Mouse (Mus musculus): ENCODE results near the gene Alpk1.
A peak's percentile ranks its signal among the peaks of the same experiment; 100 is the strongest.

Alpk1 gene

DNA sequence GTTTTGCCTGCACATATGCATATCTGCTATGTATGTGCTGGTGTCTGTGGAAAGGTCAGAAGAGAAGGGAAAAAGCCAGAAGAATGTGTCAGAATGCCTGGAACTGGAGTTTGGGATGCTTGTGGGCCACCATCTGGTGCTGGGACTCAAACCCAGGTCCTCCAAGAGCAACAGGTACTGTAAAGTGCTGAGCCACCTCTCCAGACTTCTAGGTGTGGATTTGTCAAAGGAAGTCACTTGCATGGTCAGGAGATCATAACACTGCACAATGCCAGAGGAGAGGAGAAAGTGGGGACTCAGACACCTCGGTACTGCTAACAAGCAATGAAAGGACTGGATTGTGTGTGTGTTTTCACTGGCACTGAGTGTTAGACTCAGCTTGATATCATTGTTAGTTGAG is 150.1 kb downstream of the Alpk1 start:
- DNase-seq (ENCODE audit: low read depth, low spot score) = no peak

GRCm38 (mm10) chr3:127628311-127629184 is 151.8 kb downstream of the Alpk1 start:
- DNase-seq (ENCODE audit: low read depth, low spot score) = peak; percentile 37

DNA sequence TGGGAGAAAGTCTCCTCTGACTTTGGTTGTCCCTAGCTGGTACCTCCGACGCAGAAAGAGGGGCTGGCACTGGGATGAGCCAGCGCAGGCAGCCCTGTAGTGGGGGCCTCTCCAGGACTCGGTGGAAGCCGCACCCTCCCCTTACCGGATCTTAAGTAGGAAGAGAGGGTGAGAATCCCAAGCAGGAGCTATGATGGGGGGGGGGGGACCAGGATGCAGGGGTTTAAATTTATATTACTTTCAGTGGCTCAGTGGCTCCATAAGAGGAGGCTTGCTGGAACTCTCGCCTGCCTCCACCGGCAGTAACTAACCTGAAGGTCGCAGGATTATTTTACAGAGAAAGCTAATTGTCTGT is 152.4 kb downstream of the Alpk1 start:
- no peak for DNase-seq (ENCODE audit: low read depth, low spot score)

DNA sequence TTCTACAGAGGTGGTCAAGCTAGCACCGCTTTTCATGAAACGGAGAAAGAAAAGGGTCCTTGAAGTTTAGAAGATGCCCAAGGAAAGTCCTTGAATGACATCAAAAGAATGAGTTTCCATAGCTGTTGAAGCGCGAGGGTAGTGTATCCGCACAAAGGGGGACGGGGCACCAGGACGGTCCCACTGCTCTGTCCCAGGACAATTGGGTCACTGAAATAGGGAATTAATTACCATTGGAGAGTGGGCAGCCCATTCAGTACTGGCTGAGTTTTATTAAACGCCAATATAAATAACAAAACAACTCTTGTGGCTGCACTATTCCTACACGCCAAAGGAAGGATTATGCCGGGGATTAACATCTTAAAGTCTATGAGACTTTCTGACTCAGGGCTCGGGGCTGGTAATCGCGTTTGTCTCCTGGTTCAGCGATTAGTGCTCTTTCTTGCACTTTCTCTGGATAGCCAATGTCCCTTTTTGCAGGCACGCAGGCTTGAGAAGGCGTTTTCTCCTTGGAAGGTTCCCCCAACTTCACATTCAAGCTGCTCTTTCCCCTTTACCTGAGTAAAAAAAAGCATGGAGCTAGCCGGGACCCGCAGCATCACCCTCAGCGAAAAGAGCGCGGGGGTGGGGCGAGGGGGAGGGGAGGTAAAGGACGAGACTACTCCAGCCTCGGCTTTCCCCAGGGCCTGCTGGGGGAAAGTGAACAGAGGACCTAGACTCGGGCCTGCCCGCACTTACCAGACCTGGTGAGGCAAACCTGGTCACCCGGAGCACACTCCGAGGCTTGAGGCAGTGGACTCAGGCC is 153.0 kb downstream of the Alpk1 start:
- DNase-seq (ENCODE audit: low read depth, low spot score) = no peak

DNA sequence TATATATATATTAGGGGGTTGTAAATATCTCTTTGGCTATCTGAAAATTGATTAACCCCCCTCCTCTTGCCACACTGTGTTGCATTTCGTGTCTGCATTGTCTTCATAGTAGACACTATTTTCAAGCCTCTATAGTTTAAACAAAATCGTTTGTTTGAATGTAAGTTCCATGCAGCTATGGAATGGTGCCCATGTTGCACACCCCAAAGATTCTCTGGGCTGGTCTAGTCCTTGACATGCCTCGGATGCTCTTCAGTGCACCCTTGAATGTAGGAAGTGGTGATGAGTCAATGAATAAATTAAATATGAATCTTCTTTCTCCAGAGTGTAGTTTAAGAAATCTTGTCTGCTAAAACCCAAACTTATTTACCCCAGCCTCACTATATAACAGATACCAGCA is 153.8 kb downstream of the Alpk1 start:
- no peak for DNase-seq (ENCODE audit: low read depth, low spot score)

GRCm38 (mm10) chr3:127625701-127626399 is 154.5 kb downstream of the Alpk1 start:
- peak; percentile 51 for DNase-seq (ENCODE audit: low read depth, low spot score)

DNA sequence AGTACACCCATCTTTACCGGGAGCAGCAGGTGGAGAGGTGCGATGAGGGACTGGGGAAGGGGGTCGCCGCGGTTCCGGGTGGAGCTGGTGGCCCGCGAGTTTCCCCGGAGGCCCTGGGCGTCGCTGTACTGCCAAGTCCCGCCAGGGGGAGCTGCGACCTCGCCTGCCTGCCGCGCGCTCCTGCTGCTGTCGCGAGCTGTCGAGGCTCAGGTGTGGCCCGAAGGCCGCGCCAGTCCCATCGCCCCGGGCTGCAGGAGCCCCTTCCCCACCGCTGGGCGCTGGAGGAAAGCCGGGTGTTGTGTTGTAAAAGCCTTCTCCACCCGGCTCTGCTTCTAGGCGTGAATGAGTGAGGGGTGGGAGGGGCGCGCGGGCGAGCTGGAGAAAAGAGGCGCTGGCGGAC is 155.0 kb downstream of the Alpk1 start:
- DNase-seq (ENCODE audit: low read depth, low spot score) = peak; percentile 85

All from ES-CJ7 (cell line).